Mouse (Mus musculus): ENCODE measurements around the gene Sap30bp.

- TF ChIP-seq ZC3H11A (IDR thresholded peaks at IDR 0.05; ENCODE audit: borderline replicate concordance, low read depth, low read length), result no peak
- no peak for TF ChIP-seq HCFC1 (IDR thresholded peaks at IDR 0.05; ENCODE audit: borderline replicate concordance, insufficient read depth, low read length)
- no peak for TF ChIP-seq MAFK (IDR thresholded peaks at IDR 0.05; ENCODE audit: insufficient read depth, low read depth, low read length)
- no peak for TF ChIP-seq ZNF384 (IDR thresholded peaks at IDR 0.05; ENCODE audit: low read depth, low read length)
Observed at GRCm38 (mm10) chr11:115970006-115970673, 37.1 kb downstream of the Sap30bp start.
